Mouse (Mus musculus) heart, embryonic 12.5 days (tissue): ENCODE results near the gene Pde2a. TPM values are rescaled to one million over a fixed set of nuclear protein-coding genes. Genes with fewer than 3 reads are reported as not detected.

Source experiments
- ATAC-seq: fragments of 200-750 bp; cut with Nextera tagmentation; 2 replicates; pipeline ENCODE4 v1.8.0; 2017; ENCODE audit warnings: moderate TSS enrichment, moderate library complexity; ENCODE audit not compliant: insufficient number of reproducible peaks, low FRiP score
- H3K27ac ChIP-seq: fragments of 300-500 bp; sonication (generic); 2 replicates; pipeline ENCODE4 v1.5.1; 2016; ENCODE audit warnings: mild to moderate bottlenecking, moderate library complexity; ENCODE audit not compliant: poor library complexity, severe bottlenecking
- H3K27me3 ChIP-seq: fragments of 300-500 bp; sonication (generic); replicated peaks from 2 replicates; pipeline ENCODE4 v1.6.1; 2016; ENCODE audit warnings: mild to moderate bottlenecking, moderate library complexity
- H3K36me3 ChIP-seq: fragments of 300-500 bp; sonication (generic); 2 replicates; pipeline ENCODE4 v1.6.1; 2016; ENCODE audit warnings: mild to moderate bottlenecking, moderate library complexity
- H3K4me1 ChIP-seq: fragments of 300-500 bp; sonication (generic); replicated peaks from 2 replicates; pipeline ENCODE4 v1.6.1; 2016; ENCODE audit warnings: mild to moderate bottlenecking
- H3K4me2 ChIP-seq: fragments of 300-500 bp; sonication (generic); 2 replicates; pipeline ENCODE4 v1.6.1; 2016; ENCODE audit warnings: mild to moderate bottlenecking, moderate library complexity
- H3K4me3 ChIP-seq: fragments of 300-500 bp; sonication (generic); 2 replicates; pipeline ENCODE4 v1.5.1; 2016; ENCODE audit warnings: mild to moderate bottlenecking
- H3K9ac ChIP-seq: fragments of 300-500 bp; sonication (generic); 2 replicates; pipeline ENCODE4 v1.6.1; 2016; ENCODE audit warnings: mild to moderate bottlenecking, moderate library complexity
- H3K9me3 ChIP-seq: fragments of 300-500 bp; sonication (generic); replicated peaks from 2 replicates; pipeline ENCODE4 v1.6.1; 2016; ENCODE audit warnings: mild to moderate bottlenecking, moderate library complexity
- WGBS: fragments of 180-500 bp; shearing (Covaris S2); methylation state at CpG from one replicate; pipeline ENCODE4 v1.1.7; 2016; 5-methylcytosine and 5-hydroxymethylcytosine counted together
- polyA plus RNA-seq: library from polyadenylated mRNA; unstranded; fragments of >200 nt; fragmentation: Nextera tagmentation; extraction: Ambion mirVana; gene quantifications from 2 replicates; pipeline ENCODE4 v1.2.1, GENCODE M21; 2016

Gene Pde2a
- polyA plus RNA-seq, 1 experiment from 2014 or later: 6.2 TPM

DNA sequence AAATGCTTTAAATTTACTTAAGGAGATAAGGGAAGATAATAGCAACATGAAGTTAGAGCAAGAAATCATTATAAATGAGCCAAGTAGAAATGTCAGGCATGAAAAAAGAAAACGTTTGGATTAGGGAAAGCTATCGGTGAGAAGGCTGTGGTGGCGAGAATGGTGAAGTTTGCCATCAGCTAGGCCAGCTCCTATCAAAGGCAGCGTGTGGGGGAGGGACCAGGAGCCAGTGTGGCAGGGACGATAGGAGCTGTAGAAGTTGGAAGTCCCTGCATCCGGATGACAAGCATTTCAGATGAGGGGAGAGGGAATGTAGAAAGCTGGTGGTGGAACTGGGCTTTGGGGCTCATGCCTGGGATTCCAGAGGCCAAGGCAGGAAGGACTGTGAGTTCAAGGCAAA, 93.8 kb downstream of the Pde2a start:
- no peak overlapping the region for H3K4me2 ChIP-seq
- no peak for ATAC-seq
- H3K36me3 ChIP-seq: no peaks in the 10 kb centered on the region
- no peak overlapping the region for H3K9ac ChIP-seq
- H3K4me3 ChIP-seq: no peak overlapping the region
- WGBS: 18% methylated on average over 6 of the region's 6 CpGs
- H3K4me1 ChIP-seq: peaks cover 2% of the 10 kb centered on the region; the same call in 1 of the 2 replicates
- peaks cover 10% of the 10 kb centered on the region; the same call in 1 of the 2 replicates for H3K27me3 ChIP-seq
- H3K27ac ChIP-seq: no peak overlapping the region
- H3K9me3 ChIP-seq: no peaks in the 10 kb centered on the region

- H3K4me3 ChIP-seq: no peak overlapping the region
- peaks cover 2% of the 10 kb centered on the region; the same call in 1 of the 2 replicates for H3K4me1 ChIP-seq
- no peak overlapping the region for H3K9ac ChIP-seq
- no peaks in the 10 kb centered on the region for H3K9me3 ChIP-seq
- H3K36me3 ChIP-seq: no peaks in the 10 kb centered on the region
- ATAC-seq: no peak
- no peak overlapping the region for H3K27ac ChIP-seq
- peaks cover 10% of the 10 kb centered on the region; the same call in 1 of the 2 replicates for H3K27me3 ChIP-seq
- no peak overlapping the region for H3K4me2 ChIP-seq
- WGBS: 64% methylated on average over 6 of the region's 6 CpGs
Observed at GRCm38 (mm10) chr7:101516460-101516859, 95.0 kb downstream of the Pde2a start.

- Histone ChIP-seq H3K9ac (no peak overlapping the region), H3K4me2 (no peak overlapping the region), H3K9me3 (no peaks in the 10 kb centered on the region), H3K4me3 (no peak overlapping the region), H3K27ac (no peak overlapping the region), H3K36me3 (no peaks in the 10 kb centered on the region), H3K27me3 (peaks cover 5% of the 10 kb centered on the region; the same call in 1 of the 2 replicates), H3K4me1 (no peaks in the 10 kb centered on the region)
- WGBS: 68% methylated on average over 1 of the region's 1 CpGs
- ATAC-seq: no peak
Observed at GRCm38 (mm10) chr7:101521696-101522095, 100.2 kb downstream of the Pde2a start.

DNA sequence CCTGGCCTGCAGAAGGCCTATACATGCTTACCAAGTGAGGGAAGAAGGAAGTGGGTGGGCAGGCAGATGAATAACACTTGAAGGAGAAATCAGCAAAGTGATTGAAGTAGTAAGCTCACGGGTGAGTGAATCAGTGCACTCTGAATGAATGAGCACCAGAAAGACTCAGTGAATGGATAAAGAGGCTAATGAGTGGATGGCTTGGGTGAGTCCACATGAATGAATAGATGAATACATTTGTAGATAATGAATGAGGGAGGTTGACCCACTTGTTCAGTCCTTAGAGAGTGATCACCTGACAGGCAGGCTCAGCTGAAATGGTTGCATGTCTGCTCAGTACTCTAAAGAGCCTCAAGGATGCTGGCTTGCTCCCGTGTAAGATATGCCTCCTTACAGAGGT, 101.7 kb downstream of the Pde2a start:
- Histone ChIP-seq H3K9me3 (no peaks in the 10 kb centered on the region), H3K4me3 (no peak overlapping the region), H3K4me2 (no peak overlapping the region), H3K36me3 (no peaks in the 10 kb centered on the region), H3K27ac (no peak overlapping the region), H3K4me1 (no peaks in the 10 kb centered on the region), H3K9ac (no peak overlapping the region), H3K27me3 (peaks cover 5% of the 10 kb centered on the region; the same call in 1 of the 2 replicates)
- 70% methylated on average over 2 of the region's 2 CpGs for WGBS
- ATAC-seq: no peak

DNA sequence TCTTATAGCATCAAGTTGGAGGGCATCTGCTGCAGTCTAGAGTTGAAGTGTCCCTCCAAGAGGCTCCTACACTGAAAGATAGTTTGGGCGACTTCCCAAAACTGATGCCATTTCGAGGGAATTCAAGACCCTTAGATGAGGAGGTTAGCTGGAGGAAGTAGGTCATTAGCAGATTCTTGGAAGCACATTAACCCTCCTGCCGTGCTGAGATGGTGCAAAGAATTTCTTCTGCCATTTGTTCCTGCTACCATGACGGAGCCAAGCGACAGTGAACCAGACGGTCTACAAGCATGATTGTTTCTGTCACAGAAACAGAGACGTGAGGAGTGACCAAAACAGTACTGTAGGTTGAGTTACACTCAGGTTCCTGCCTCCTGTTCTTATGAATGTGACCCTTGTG, 105.0 kb downstream of the Pde2a start:
- Histone ChIP-seq H3K9me3 (no peaks in the 10 kb centered on the region), H3K27me3 (no peaks in the 10 kb centered on the region), H3K27ac (no peak overlapping the region), H3K4me3 (no peak overlapping the region), H3K9ac (no peak overlapping the region), H3K36me3 (no peaks in the 10 kb centered on the region), H3K4me1 (no peaks in the 10 kb centered on the region), H3K4me2 (no peak overlapping the region)
- ATAC-seq: no peak
- WGBS: 59% methylated on average over 7 of the region's 7 CpGs

GRCm38 (mm10) chr7:101534428-101534827, 112.9 kb downstream of the Pde2a start:
- H3K4me2 ChIP-seq: no peak overlapping the region
- 31% methylated on average over 5 of the region's 5 CpGs for WGBS
- no peak overlapping the region for H3K27ac ChIP-seq
- no peak overlapping the region for H3K4me3 ChIP-seq
- H3K9ac ChIP-seq: no peak overlapping the region
- H3K9me3 ChIP-seq: no peaks in the 10 kb centered on the region
- ATAC-seq: no peak
- no peaks in the 10 kb centered on the region for H3K4me1 ChIP-seq
- H3K27me3 ChIP-seq: peaks cover 20% of the 10 kb centered on the region
- H3K36me3 ChIP-seq: no peaks in the 10 kb centered on the region

- H3K9me3 ChIP-seq: no peaks in the 10 kb centered on the region
- no peaks in the 10 kb centered on the region for H3K36me3 ChIP-seq
- H3K27ac ChIP-seq: no peak overlapping the region
- no peak for ATAC-seq
- H3K4me2 ChIP-seq: no peak overlapping the region
- 81% methylated on average over 10 of the region's 10 CpGs for WGBS
- no peak overlapping the region for H3K9ac ChIP-seq
- no peak overlapping the region for H3K4me3 ChIP-seq
- peaks cover 20% of the 10 kb centered on the region for H3K27me3 ChIP-seq
- no peaks in the 10 kb centered on the region for H3K4me1 ChIP-seq
Observed at GRCm38 (mm10) chr7:101535102-101535501, 113.6 kb downstream of the Pde2a start.

DNA sequence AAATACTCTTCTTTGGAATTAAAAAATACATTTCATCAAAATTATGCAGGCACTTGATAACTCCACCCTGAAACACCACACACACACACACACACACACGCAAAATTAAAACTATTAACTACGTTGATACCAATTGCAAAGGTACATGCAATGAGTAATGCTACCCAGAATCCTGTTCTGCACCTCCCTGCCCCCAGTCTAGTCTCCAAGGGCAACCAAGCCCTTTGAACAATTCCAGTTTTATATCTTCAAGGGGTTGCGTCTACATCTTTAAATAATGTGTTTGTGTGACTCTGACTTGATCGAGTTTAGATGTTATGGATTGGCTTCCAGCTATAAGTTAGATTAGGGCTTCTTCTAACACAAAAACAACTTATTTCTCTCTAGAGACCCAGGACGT, 114.0 kb downstream of the Pde2a start:
- Histone ChIP-seq H3K4me1 (no peaks in the 10 kb centered on the region), H3K36me3 (no peaks in the 10 kb centered on the region), H3K4me2 (no peak overlapping the region), H3K9ac (no peak overlapping the region), H3K27ac (no peak overlapping the region), H3K4me3 (no peak overlapping the region), H3K9me3 (no peaks in the 10 kb centered on the region), H3K27me3 (peaks cover 20% of the 10 kb centered on the region)
- WGBS: 78% methylated on average over 5 of the region's 5 CpGs
- no peak for ATAC-seq

DNA sequence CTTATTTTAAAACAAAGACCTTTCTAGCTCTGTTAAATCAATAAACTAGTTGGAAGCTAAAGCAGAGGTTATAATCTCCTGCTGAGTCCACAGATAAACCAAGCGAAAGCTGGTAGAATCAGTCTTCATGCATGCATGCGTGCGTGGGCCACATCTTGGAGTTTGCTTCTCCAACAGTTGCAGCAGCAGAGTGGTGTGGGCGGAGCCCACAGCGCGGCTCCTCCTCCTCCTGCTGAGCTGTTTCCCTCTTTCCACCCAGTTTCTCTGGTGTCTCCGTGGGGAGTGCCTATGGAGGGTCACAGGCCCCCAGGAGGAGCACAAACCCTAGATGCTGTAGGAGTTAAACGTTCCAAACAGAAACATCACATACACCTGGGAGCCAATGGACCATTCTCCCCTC, 116.0 kb downstream of the Pde2a start:
- Histone ChIP-seq H3K4me2 (no peak overlapping the region), H3K9me3 (no peaks in the 10 kb centered on the region), H3K4me3 (no peak overlapping the region), H3K36me3 (no peaks in the 10 kb centered on the region), H3K27me3 (peaks cover 20% of the 10 kb centered on the region), H3K4me1 (no peaks in the 10 kb centered on the region), H3K9ac (no peak overlapping the region), H3K27ac (no peak overlapping the region)
- 34% methylated on average over 8 of the region's 8 CpGs for WGBS
- ATAC-seq: no peak

DNA sequence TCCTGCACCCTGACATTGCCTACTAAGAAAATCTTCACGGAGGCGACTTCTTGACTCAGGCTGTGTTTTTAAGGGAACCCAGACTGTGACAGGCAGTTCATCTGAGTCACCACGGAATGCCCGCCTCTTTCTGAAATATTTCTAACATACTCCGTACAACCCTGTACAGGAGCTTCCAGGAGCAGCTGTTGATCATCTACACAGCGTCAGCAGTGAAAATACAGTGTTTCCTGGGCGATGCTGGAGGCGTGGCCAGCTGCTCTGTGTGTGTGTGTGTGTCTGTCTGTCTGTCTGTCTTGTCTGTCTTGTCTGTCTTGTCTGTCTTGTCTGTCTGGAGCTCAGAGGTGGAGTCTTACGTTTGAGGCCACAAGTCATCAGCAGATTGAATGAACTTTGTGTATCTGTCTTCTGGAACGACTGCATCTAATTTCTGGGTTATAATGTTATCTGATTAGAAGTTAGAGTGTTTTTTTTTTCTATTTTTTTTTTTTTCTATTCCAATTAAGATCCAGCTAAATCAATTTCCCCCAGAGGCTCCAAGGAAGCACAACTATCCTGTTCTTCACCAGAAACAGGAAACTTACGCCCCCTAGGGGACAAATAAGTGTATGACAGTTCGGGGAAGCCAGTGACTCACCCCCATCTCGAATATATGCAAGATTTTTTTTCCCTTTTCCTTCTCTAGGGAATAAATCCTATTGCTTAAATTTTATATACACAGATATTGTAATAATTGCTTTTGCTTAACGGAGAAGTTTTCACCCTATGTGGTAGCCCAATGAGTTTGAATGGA, 116.8 kb downstream of the Pde2a start:
- no peaks in the 10 kb centered on the region for H3K9me3 ChIP-seq
- H3K4me3 ChIP-seq: no peak overlapping the region
- H3K4me2 ChIP-seq: no peak overlapping the region
- H3K27me3 ChIP-seq: peaks cover 19% of the 10 kb centered on the region
- no peak overlapping the region for H3K27ac ChIP-seq
- H3K4me1 ChIP-seq: no peaks in the 10 kb centered on the region
- no peaks in the 10 kb centered on the region for H3K36me3 ChIP-seq
- no peak overlapping the region for H3K9ac ChIP-seq
- ATAC-seq: no peak
- WGBS: 48% methylated on average over 14 of the region's 14 CpGs

GRCm38 (mm10) chr7:101539774-101540173, 118.3 kb downstream of the Pde2a start:
- WGBS: 30% methylated on average over 9 of the region's 9 CpGs
- Histone ChIP-seq H3K4me2 (no peak overlapping the region), H3K27me3 (peaks cover 7% of the 10 kb centered on the region; the same call in 1 of the 2 replicates), H3K4me3 (no peak overlapping the region), H3K36me3 (no peaks in the 10 kb centered on the region), H3K27ac (no peak overlapping the region), H3K9me3 (no peaks in the 10 kb centered on the region), H3K9ac (no peak overlapping the region), H3K4me1 (no peaks in the 10 kb centered on the region)
- no peak for ATAC-seq

DNA sequence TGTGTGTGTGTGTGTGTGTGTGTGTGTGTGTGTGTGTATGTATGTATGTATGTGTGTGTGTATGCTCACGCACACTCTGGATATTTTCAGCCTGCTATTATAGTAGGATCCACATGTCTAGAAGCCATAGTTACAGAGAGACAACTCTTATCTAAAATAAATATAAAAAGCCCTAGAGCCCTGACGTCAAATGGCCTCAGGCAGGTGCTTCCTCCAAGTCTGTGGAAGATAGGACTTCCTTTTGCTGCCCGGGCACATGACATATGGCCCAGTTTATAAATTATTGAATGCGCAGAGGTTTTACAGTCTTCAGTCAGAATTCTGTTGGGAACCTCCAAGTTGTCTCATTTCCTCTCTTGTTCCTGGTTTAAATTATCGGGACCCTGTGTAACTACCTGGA, 119.2 kb downstream of the Pde2a start:
- Histone ChIP-seq H3K4me3 (no peak overlapping the region), H3K27ac (no peak overlapping the region), H3K36me3 (no peaks in the 10 kb centered on the region), H3K4me2 (no peak overlapping the region), H3K9ac (no peak overlapping the region), H3K9me3 (no peaks in the 10 kb centered on the region), H3K27me3 (no peaks in the 10 kb centered on the region), H3K4me1 (no peaks in the 10 kb centered on the region)
- WGBS: 53% methylated on average over 5 of the region's 5 CpGs
- ATAC-seq: no peak
